Mouse (Mus musculus) CH12.LX (cell line): ENCODE measurements at regions not wholly inside any gene's neighbourhood (a gene's known extent, or its start where the extent isn't known, plus 50 kb on each side); places are given as distances from the start of the nearest gene placed in this dataset.

Source experiments
- MAFK ChIP-seq: IDR thresholded peaks from 2 replicates; pipeline ENCODE4 v1.6.1; 2011; ENCODE audit warnings: low read length, improper control_type of control experiment; ENCODE audit not compliant: insufficient replicate concordance
- TCF12 ChIP-seq: IDR thresholded peaks from 2 replicates; pipeline ENCODE4 v1.6.1; 2014; ENCODE audit warnings: low read depth, mild to moderate bottlenecking, inconsistent platforms, low read length, improper control_type of control experiment

DNA sequence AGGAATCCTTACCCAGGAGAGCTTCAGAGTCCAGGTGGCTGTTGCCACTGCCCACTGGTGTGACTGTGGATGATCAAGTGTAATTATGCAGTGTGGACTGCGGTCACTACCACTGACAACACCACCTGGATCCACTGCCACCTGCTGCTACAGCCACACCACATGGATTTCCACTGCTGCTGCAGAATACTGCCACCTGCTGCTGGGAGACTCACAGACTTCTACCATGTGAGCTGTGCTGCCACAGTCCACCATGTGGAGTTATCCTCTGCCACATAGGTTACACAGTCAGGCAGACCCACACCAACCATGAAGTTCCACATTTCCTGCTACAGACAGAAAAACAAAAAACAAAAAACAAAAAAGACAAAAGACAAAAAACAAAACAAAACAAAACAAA is 1411.5 kb upstream of the Gm8797 start:
- TF ChIP-seq MAFK (no peak), TCF12 (no peak)
